Mouse (Mus musculus): Measurements from ENCODE around the gene Vmn2r51. TPM values are rescaled to one million over a fixed set of nuclear protein-coding genes. Genes with fewer than 3 reads are reported as not detected.
"Not testable (repeated sequence)": the region's sequence is repeated elsewhere in the genome, so short reads cannot be mapped to it uniquely, and the experiment has no call there.

Gene Vmn2r51
- not detected for total RNA-seq (2021)

GRCm38 (mm10) chr7:10105641-10106040, at the start of gene Vmn2r51:
Gene Vmn2r51, minus strand, starts transcription at chr7:10105741.
- DNase-seq; intact Hi-C loops (cut with DNase I): not testable (repeated sequence)

GRCm38 (mm10) chr7:10053196-10053595, 52.3 kb downstream of the Vmn2r51 start, which contains the start of gene Vmn2r50:
Gene Vmn2r50, minus strand, starts transcription at chr7:10053296.
- intact Hi-C loops (cut with DNase I); DNase-seq: not testable (repeated sequence)

Other genes with a start within 250 kb of the Vmn2r51 start
- gene Vmn2r48, start 152.2 kb downstream of the Vmn2r51 start, total RNA-seq (2021) = not detected
- gene Vmn2r49, start 113.5 kb downstream of the Vmn2r51 start, total RNA-seq (2021) = not detected
- gene Vmn2r50, start 52.4 kb downstream of the Vmn2r51 start, total RNA-seq (2021) = not detected
- not detected for gene Vmn2r52, start 70.8 kb upstream of the Vmn2r51 start, total RNA-seq (2021)
- gene Vmn1r66, start 172.3 kb upstream of the Vmn2r51 start, total RNA-seq (2021) = not detected

Measured in heart, postnatal 36 days (tissue).